Mouse (Mus musculus) embryonic fibroblast, embryonic 13.5 days (primary cell): ENCODE measurements around the gene Ap3b1. TPM values are rescaled to one million over a fixed set of nuclear protein-coding genes. Genes with fewer than 3 reads are reported as not detected.

Experiments
- H3K27ac ChIP-seq: 2 replicates; pipeline ENCODE4 v1.5.1; 2012; ENCODE audit warnings: low read length, control low read depth, inconsistent platforms; ENCODE audit not compliant: insufficient read depth
- H3K4me1 ChIP-seq: 2 replicates; pipeline ENCODE4 v1.6.1; 2011; ENCODE audit warnings: low read length; ENCODE audit not compliant: control insufficient read depth, insufficient read depth
- H3K4me3 ChIP-seq: 2 replicates; pipeline ENCODE4 v1.5.1; 2011; ENCODE audit warnings: mild to moderate bottlenecking, control low read depth, low read length; ENCODE audit not compliant: insufficient read depth
- CTCF ChIP-seq: IDR thresholded peaks from 2 replicates; pipeline ENCODE4 v1.5.1; 2011; ENCODE audit warnings: mild to moderate bottlenecking, control low read depth, low read length, moderate library complexity, borderline replicate concordance; ENCODE audit not compliant: insufficient read depth
- POLR2A ChIP-seq: IDR thresholded peaks from 2 replicates; pipeline ENCODE4 v1.6.1; 2011; ENCODE audit warnings: low read depth, mild to moderate bottlenecking, control low read depth, low read length, moderate library complexity
- polyA plus RNA-seq: library from polyadenylated mRNA; stranded (reverse); fragments of >200 nt; gene quantifications from 2 replicates; pipeline ENCODE4 v1.2.4, GENCODE M21; 2011; ENCODE audit warnings: low read depth; ENCODE audit not compliant: missing spikeins, insufficient read length

Gene Ap3b1
- polyA plus RNA-seq, 1 experiment, result 72.7 TPM

GRCm38 (mm10) chr13:94607035-94607860 is 248.5 kb downstream of the Ap3b1 start:
- H3K4me1 ChIP-seq, result no peaks in the 10 kb centered on the region
- H3K27ac ChIP-seq, result no peak overlapping the region
- H3K4me3 ChIP-seq, result no peak overlapping the region
- TF ChIP-seq POLR2A (no peak), CTCF (no peak)

GRCm38 (mm10) chr13:94607861-94608223 is 249.1 kb downstream of the Ap3b1 start:
- no peak overlapping the region for H3K4me3 ChIP-seq
- no peaks in the 10 kb centered on the region for H3K4me1 ChIP-seq
- no peak for TF ChIP-seq POLR2A
- TF ChIP-seq CTCF, result no peak
- H3K27ac ChIP-seq, result no peak overlapping the region

- Histone ChIP-seq H3K4me1 (no peaks in the 10 kb centered on the region), H3K27ac (no peak overlapping the region), H3K4me3 (no peak overlapping the region)
- no peak for TF ChIP-seq POLR2A
- no peak for TF ChIP-seq CTCF
These were observed 249.7 kb downstream of the Ap3b1 start for GRCm38 (mm10) chr13:94608420-94608831.

- H3K4me1 ChIP-seq, result no peaks in the 10 kb centered on the region
- H3K27ac ChIP-seq, result no peak overlapping the region
- H3K4me3 ChIP-seq, result no peak overlapping the region
- no peak for TF ChIP-seq POLR2A
- TF ChIP-seq CTCF, result no peak
These were observed 250.2 kb downstream of the Ap3b1 start for GRCm38 (mm10) chr13:94608947-94609346.

Other genes with a start within 250 kb of the Ap3b1 start
- gene Scamp1, start 73.1 kb upstream of the Ap3b1 start, polyA plus RNA-seq, result 29.0 and 35.6 TPM in 2 replicates